ENCODE assay signal across 8 mouse cellular contexts in the genomic region with DNA sequence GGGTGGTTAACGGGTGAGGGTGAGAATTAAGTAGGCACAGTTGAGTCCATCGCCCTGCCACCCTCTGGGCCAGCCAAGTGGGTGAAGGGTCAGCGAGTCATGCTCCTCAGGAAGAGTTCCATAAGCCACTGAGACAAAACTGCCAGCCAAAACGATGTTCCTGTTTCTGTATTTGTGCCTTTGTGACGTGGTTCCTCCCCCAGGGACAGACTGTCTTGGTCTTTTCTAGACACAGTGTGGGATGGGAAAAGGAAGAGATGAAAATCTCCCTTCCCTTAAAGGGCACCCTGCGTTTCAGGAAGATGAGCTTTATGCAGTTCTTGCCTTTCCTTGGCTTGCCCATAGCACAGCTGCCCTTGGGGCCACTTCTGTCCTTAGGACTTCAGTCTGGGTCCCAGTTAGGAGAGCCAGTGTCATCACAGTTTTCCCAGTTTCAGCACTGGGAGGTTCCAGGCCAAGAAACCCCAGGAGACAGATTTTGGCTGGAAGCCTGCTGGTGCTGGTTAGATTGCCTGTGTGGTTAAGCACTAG. TPM values are rescaled to one million over a fixed set of nuclear protein-coding genes. Genes with fewer than 3 reads are reported as not detected.
DNase-seq lines count a peak whose midpoint lies in the region; ATAC-seq and TF ChIP-seq lines count a peak whose summit lies in the region.
"Had no signal": no experiment of that assay in that cellular context is flagged by ENCODE, and none has a peak within 500 bp of the region (broad histone marks: within the 10 kb centered on the region; RNA-seq: fewer than 3 reads in every experiment).

No protein-coding gene starts in this region.

- no peaks in the 10 kb centered on the region for H3K27me3 ChIP-seq in liver, embryonic 16.5 days (ENCODE audit: control insufficient read depth, insufficient read depth, low read depth, low read length)
- no peaks in the 10 kb centered on the region for H3K27me3 ChIP-seq in stomach, postnatal 0 days (ENCODE audit: control insufficient read depth, insufficient read depth, low read length)
- H3K27me3 ChIP-seq: lung, embryonic 15.5 days had no signal

- peaks cover 81% of the 10 kb centered on the region for H3K4me1 ChIP-seq in liver, embryonic 16.5 days (ENCODE audit: control insufficient read depth, low read depth, low read length)
- H3K4me1 ChIP-seq in stomach, postnatal 0 days (replicated peaks; ENCODE audit: control insufficient read depth, insufficient read depth): peaks cover 11% of the 10 kb centered on the region

- H3K27ac ChIP-seq in liver, embryonic 16.5 days (ENCODE audit: low read length): peak overlapping the region; percentile 100
- 0 out of 2 replicates have a peak overlapping the region, but pooled peaks have one; percentile 13 for H3K27ac ChIP-seq in stomach, postnatal 0 days (replicated peaks)
- H3K27ac ChIP-seq: lung, embryonic 15.5 days had no signal

- H3K4me2 ChIP-seq in liver, embryonic 16.5 days (ENCODE audit: low read depth, low read length): 0 out of 2 replicates have a peak overlapping the region, but pooled peaks have one; percentile 50
- H3K4me2 ChIP-seq in stomach, postnatal 0 days (replicated peaks; ENCODE audit: low read depth): no peak overlapping the region
- H3K4me2 ChIP-seq: lung, embryonic 15.5 days had no signal

- no peak for TF ChIP-seq EP300 in stomach, postnatal 0 days (optimal IDR thresholded peaks at IDR 0.05)

- no peak for TF ChIP-seq CTCF in stomach, postnatal 0 days (IDR thresholded peaks at IDR 0.05; ENCODE audit: low read depth)

- peaks cover 10% of the 10 kb centered on the region for H3K36me3 ChIP-seq in liver, embryonic 16.5 days (ENCODE audit: control insufficient read depth, insufficient read depth)
- peaks cover 4% of the 10 kb centered on the region; the same call in 1 of the 2 replicates for H3K36me3 ChIP-seq in stomach, postnatal 0 days (ENCODE audit: control insufficient read depth, insufficient read depth, low read length)

- no peak for ATAC-seq in liver, embryonic 16.5 days (ENCODE audit: low read depth)
- no peak for ATAC-seq in stomach, postnatal 0 days (ENCODE audit: low FRiP score, low TSS enrichment)

- no peaks in the 10 kb centered on the region for H3K9me3 ChIP-seq in liver, embryonic 16.5 days (replicated peaks; ENCODE audit: control insufficient read depth, low read length)
- no peaks in the 10 kb centered on the region for H3K9me3 ChIP-seq in stomach, postnatal 0 days (ENCODE audit: control insufficient read depth, low read length)
- H3K9me3 ChIP-seq: lung, embryonic 15.5 days had no signal

- peak overlapping the region; percentile 3; the same call in 1 of the 2 replicates for H3K9ac ChIP-seq in liver, embryonic 16.5 days (ENCODE audit: low read depth, low read length)
- no peak overlapping the region for H3K9ac ChIP-seq in stomach, postnatal 0 days (ENCODE audit: low read length)
- H3K9ac ChIP-seq: lung, embryonic 15.5 days had no signal

- peak; percentile 37 for DNase-seq in 3134 (ENCODE audit: extremely low read depth, insufficient read length, low spot score)
- DNase-seq in 3T3-L1 (ENCODE audit: low read depth, low spot score): peak; percentile 61
- peak; percentile 28 to 56 for DNase-seq in frontal cortex, postnatal 25 days (ENCODE audit: low spot score in 2 of 2)
- DNase-seq in kidney, postnatal 25 days: peak; percentile 76 to 93
- DNase-seq in stomach, postnatal 0 days (ENCODE audit: low spot score): peak; percentile 48
- no peak for DNase-seq in thymus, postnatal 0 days (ENCODE audit: low spot score)

- 63% methylated on average over 6 of the region's 6 CpGs for WGBS in liver, embryonic 16.5 days (ENCODE audit: insufficient replicate concordance)
- 63% methylated on average over 6 of the region's 6 CpGs for WGBS in stomach, postnatal 0 days

- H3K4me3 ChIP-seq in liver, embryonic 16.5 days (ENCODE audit: low read depth, low read length): no peak overlapping the region
- H3K4me3 ChIP-seq in stomach, postnatal 0 days (ENCODE audit: low read depth, low read length): no peak overlapping the region
- H3K4me3 ChIP-seq: lung, embryonic 15.5 days had no signal

RNA-seq across cellular contexts. Expression of a gene that starts 11.1 kb away (rescaled TPM):
- polyA plus RNA-seq in liver, embryonic 16.5 days (2015; fragmentation: Nextera tagmentation; extraction: Ambion mirVana): 0.05 and 0.08 TPM in 2 replicates
- 1.4 and 1.7 TPM in 2 replicates for polyA plus RNA-seq in stomach, postnatal 0 days (2015; fragmentation: Nextera tagmentation; extraction: Ambion mirVana)
- polyA plus RNA-seq in thymus, postnatal 0 days (2015; fragmentation: Nextera tagmentation; extraction: Ambion mirVana): 0.12 and 0.14 TPM in 2 replicates

RNA-seq across cellular contexts. Expression of a gene that starts 31.5 kb away (rescaled TPM):
- polyA plus RNA-seq in liver, embryonic 16.5 days (2015; fragmentation: Nextera tagmentation; extraction: Ambion mirVana): 722 and 766 TPM in 2 replicates
- 618 and 662 TPM in 2 replicates for polyA plus RNA-seq in stomach, postnatal 0 days (2015; fragmentation: Nextera tagmentation; extraction: Ambion mirVana)
- polyA plus RNA-seq in thymus, postnatal 0 days (2015; fragmentation: Nextera tagmentation; extraction: Ambion mirVana): 803 and 920 TPM in 2 replicates

RNA-seq across cellular contexts. Expression of a gene that starts 53.1 kb away (rescaled TPM):
- 3.0 and 4.4 TPM in 2 replicates for polyA plus RNA-seq in liver, embryonic 16.5 days (2015; fragmentation: Nextera tagmentation; extraction: Ambion mirVana)
- 0.45 and 0.54 TPM in 2 replicates for polyA plus RNA-seq in stomach, postnatal 0 days (2015; fragmentation: Nextera tagmentation; extraction: Ambion mirVana)
- polyA plus RNA-seq in thymus, postnatal 0 days (2015; fragmentation: Nextera tagmentation; extraction: Ambion mirVana): 1.7 TPM in 2 replicates
